Mouse (Mus musculus) ES-Bruce4 (cell line): Measurements from ENCODE around the gene Mdh1b. TPM values are rescaled to one million over a fixed set of nuclear protein-coding genes. Genes with fewer than 3 reads are reported as not detected.

Experiments used
- H3K27ac ChIP-seq: 2 replicates; pipeline ENCODE4 v1.5.1; 2012; ENCODE audit warnings: low read length, inconsistent platforms; ENCODE audit not compliant: insufficient read depth
- H3K27me3 ChIP-seq: 2 replicates; pipeline ENCODE4 v1.6.1; 2012; ENCODE audit warnings: mild to moderate bottlenecking, low read length, inconsistent platforms; ENCODE audit not compliant: control insufficient read depth, poor library complexity, insufficient read depth, severe bottlenecking
- H3K36me3 ChIP-seq: 2 replicates; pipeline ENCODE4 v1.6.1; 2012; ENCODE audit warnings: inconsistent platforms, mild to moderate bottlenecking, low read length, moderate library complexity; ENCODE audit not compliant: control insufficient read depth, poor library complexity, insufficient read depth, severe bottlenecking
- H3K4me1 ChIP-seq: one replicate; pipeline ENCODE4 v1.8.1; 2011; ENCODE audit warnings: low read length; ENCODE audit not compliant: control insufficient read depth, insufficient read depth
- H3K4me3 ChIP-seq: 2 replicates; pipeline ENCODE4 v1.5.1; 2011; ENCODE audit warnings: low read depth, mild to moderate bottlenecking, low read length
- H3K9ac ChIP-seq: 2 replicates; pipeline ENCODE4 v1.6.1; 2012; ENCODE audit warnings: low read depth, mild to moderate bottlenecking, inconsistent platforms; ENCODE audit not compliant: poor library complexity, severe bottlenecking
- H3K9me3 ChIP-seq: replicated peaks from 2 replicates; pipeline ENCODE4 v1.6.1; 2012; ENCODE audit warnings: mild to moderate bottlenecking, low read length, inconsistent platforms; ENCODE audit not compliant: control insufficient read depth, poor library complexity, insufficient read depth, severe bottlenecking
- CTCF ChIP-seq: IDR thresholded peaks from one replicate; pipeline ENCODE4 v1.8.1; 2011; ENCODE audit warnings: low read depth, low read length
- EP300 ChIP-seq: IDR thresholded peaks from 2 replicates; pipeline ENCODE4 v1.6.1; 2011; ENCODE audit warnings: low read depth, low read length; ENCODE audit not compliant: insufficient read depth
- POLR2A ChIP-seq: IDR thresholded peaks from one replicate; pipeline ENCODE4 v1.8.1; 2011; ENCODE audit warnings: low read length; ENCODE audit not compliant: insufficient read depth
- polyA plus RNA-seq: library from polyadenylated mRNA; stranded (reverse); fragments of >200 nt; gene quantifications from 2 replicates; pipeline ENCODE4 v1.2.4, GENCODE M21; 2011; ENCODE audit warnings: low read depth; ENCODE audit not compliant: missing spikeins, insufficient read depth, insufficient read length

The Mdh1b gene
- 0.38 TPM in 1 of 2 replicates, not detected in the other for polyA plus RNA-seq

DNA sequence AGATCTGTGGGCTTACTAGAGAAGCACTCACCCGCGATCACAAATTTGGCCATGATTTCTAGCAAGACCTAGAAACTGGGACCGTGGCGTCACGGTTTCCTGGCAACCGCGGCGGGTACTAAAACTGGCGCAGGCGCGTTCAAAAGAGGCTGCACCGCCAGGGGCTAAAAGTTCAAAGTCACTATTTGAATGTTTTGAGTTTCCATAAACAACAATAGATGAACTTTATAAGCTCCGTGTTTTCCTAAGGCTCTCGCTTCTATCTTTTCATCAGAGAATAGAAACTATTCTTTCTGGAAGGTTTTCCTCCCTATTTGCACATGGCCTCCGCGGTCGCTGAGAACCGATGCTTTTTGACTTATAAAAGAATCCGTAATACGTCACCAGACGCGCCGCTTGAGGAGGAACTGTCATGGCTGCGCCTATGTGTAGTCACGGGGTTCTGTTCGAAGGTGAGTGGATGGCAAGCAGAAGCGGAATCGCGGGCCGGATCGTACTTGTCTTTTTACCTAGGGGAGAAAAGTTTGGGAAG lies at the start of gene Mdh1b, which contains the start of gene Fastkd2:
Gene Mdh1b, minus strand, starts transcription at position 79 of the 532 bp plus-strand sequence.
Gene Fastkd2, plus strand, starts transcription at position 375 of the 532 bp plus-strand sequence.
- TF ChIP-seq EP300 (0 out of 2 replicates have a peak, but pooled peaks have one; percentile 23), POLR2A (no peak), CTCF (no peak)
- peak within 1 kb of the TSS; percentile 98 for H3K4me3 ChIP-seq
- no peak within 1 kb of the TSS for H3K27ac ChIP-seq
- H3K36me3 ChIP-seq = no peaks in the 10 kb centered on the region; the same call in 1 of the 2 replicates
- peak within 1 kb of the TSS; percentile 82 for H3K9ac ChIP-seq
- H3K9me3 ChIP-seq = no peaks in the 10 kb centered on the region
- no peaks in the 10 kb centered on the region for H3K27me3 ChIP-seq
- H3K4me1 ChIP-seq = no peaks in the 10 kb centered on the region

DNA sequence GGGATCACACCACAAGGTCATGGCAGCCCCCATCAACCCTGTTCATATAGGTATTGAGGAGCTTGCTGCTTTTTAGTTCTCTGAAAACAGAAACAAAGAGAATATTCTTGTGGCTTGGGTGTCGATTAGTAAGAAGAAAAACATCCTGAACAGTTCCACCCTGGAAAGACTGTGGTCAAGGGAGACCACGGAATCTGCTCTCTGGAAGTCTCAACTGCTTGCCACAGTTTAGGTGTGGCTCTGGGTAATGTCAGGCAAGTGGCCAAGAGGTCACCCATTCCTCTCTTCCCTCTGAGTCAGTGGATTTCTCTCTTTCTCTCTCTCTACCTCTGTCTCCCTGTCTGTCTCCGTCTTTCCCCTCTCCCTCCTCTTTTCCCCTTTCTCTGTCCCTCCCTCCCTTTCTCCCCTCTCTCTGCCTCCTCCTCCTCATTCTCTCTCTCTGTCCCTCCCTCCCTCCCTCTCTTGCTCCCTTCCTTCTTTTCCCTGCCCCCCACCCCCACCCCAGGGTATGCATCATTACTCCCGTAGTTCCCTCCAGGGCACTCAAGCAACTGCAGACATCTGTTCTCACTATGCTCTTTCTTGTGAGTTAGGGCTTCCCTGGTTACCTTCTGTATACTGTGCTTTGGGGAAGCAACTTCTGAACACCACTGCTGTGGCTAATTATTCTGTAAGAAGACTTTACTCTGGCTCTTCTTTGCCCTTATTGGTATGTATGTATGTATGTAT lies 46.9 kb upstream of the Mdh1b start:
- Histone ChIP-seq H3K9me3 (no peaks in the 10 kb centered on the region), H3K4me3 (no peak overlapping the region), H3K27ac (no peak overlapping the region), H3K9ac (no peak overlapping the region), H3K27me3 (no peaks in the 10 kb centered on the region), H3K4me1 (no peaks in the 10 kb centered on the region), H3K36me3 (no peaks in the 10 kb centered on the region)
- TF ChIP-seq EP300 = no peak
- no peak for TF ChIP-seq CTCF
- no peak for TF ChIP-seq POLR2A

DNA sequence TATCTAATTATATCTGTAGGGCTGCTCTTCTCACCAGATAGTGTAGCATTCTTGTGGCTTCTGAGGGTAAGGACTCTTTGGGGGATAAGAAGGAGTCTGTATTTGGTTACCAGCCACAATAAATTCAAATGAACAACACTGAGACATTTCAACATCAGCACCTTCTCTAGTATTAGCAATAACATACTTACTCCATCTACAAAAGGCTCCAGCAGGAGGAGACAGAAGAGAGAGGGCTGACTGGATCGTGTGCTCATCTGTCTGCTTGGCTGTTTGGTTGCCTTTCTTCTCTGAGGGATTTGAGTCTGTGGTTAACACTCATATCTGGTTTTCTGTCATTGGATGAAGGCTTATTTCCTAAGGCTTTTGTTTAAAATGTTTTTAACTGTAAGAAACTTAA lies 46.3 kb upstream of the Mdh1b start:
- no peak overlapping the region for H3K9ac ChIP-seq
- H3K36me3 ChIP-seq = no peaks in the 10 kb centered on the region
- TF ChIP-seq CTCF (no peak), POLR2A (no peak), EP300 (no peak)
- no peaks in the 10 kb centered on the region for H3K4me1 ChIP-seq
- H3K27me3 ChIP-seq = no peaks in the 10 kb centered on the region
- H3K4me3 ChIP-seq = no peak overlapping the region
- H3K27ac ChIP-seq = no peak overlapping the region
- no peaks in the 10 kb centered on the region for H3K9me3 ChIP-seq

- Histone ChIP-seq H3K9me3 (no peaks in the 10 kb centered on the region), H3K27me3 (no peaks in the 10 kb centered on the region), H3K4me3 (no peak overlapping the region), H3K4me1 (no peaks in the 10 kb centered on the region), H3K36me3 (no peaks in the 10 kb centered on the region), H3K27ac (no peak overlapping the region), H3K9ac (no peak overlapping the region)
- TF ChIP-seq POLR2A (no peak), CTCF (no peak), EP300 (no peak)
Observed at GRCm38 (mm10) chr1:63770309-63770708, 40.2 kb upstream of the Mdh1b start.

DNA sequence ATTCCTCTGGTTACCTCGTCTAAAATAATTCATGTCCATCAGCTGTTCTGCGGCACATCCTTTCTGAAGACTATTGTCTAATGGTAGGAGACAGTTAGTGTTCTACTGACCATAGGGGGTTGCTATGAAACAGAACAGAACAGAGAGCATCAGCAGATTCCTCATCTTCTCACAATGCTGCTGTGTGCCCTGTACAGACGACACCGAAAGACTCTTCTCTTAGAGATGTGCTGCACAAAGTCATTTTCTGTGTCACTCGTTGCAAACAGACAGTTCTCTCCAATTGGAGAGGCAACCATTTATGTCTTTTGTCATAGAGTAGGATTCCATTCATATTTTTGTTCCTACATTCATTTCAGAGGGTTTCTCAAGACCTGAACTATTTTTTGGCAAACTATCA lies 39.0 kb upstream of the Mdh1b start, which contains the start of gene 4933402D24Rik:
Gene 4933402D24Rik, minus strand, starts transcription at position 101 of the 400 bp plus-strand sequence.
- no peaks in the 10 kb centered on the region for H3K27me3 ChIP-seq
- no peak within 1 kb of the TSS for H3K4me3 ChIP-seq
- no peaks in the 10 kb centered on the region for H3K36me3 ChIP-seq
- H3K27ac ChIP-seq = no peak within 1 kb of the TSS
- H3K9ac ChIP-seq = no peak within 1 kb of the TSS
- TF ChIP-seq EP300 = no peak
- no peak for TF ChIP-seq POLR2A
- no peak for TF ChIP-seq CTCF
- H3K9me3 ChIP-seq = no peaks in the 10 kb centered on the region
- no peaks in the 10 kb centered on the region for H3K4me1 ChIP-seq

DNA sequence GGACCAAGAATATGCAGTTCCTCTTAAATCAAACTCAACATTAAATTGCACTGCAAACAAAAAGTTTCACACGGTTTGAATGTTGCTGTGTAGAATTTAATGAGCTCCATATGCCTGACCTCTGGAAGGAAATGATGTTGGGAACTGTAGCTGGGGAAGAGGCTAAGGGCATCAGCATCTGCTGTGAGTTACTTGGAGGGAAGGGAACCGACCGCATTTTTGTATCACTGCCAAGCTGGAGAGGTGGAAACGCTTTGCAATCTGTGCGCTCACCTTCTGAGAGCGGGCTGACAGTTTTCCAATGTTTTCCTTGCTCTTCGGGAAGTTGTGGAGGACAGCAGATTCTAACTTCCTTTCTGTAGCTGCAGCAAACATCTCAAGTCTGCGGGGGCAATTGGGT lies 38.0 kb upstream of the Mdh1b start:
- Histone ChIP-seq H3K27ac (no peak overlapping the region), H3K27me3 (no peaks in the 10 kb centered on the region), H3K4me1 (no peaks in the 10 kb centered on the region), H3K4me3 (no peak overlapping the region), H3K36me3 (no peaks in the 10 kb centered on the region), H3K9ac (no peak overlapping the region), H3K9me3 (no peaks in the 10 kb centered on the region)
- TF ChIP-seq CTCF (no peak), EP300 (no peak), POLR2A (no peak)
